Mouse (Mus musculus): Measurements from ENCODE around the gene Specc1. TPM values are rescaled to one million over a fixed set of nuclear protein-coding genes. Genes with fewer than 3 reads are reported as not detected.
A peak's percentile ranks its signal among the peaks of the same experiment; 100 is the strongest.

Gene Specc1
- 1 to 10 TPM; 1.5 to 2.3 TPM for total RNA-seq (2021)
- long read RNA-seq, experiment 1, partial matches to known transcripts: 1 of 1 reads
- long read RNA-seq, experiment 1, other reads (novel, unspliced or antisense): 0 of 1 reads
- long read RNA-seq, experiment 2, partial matches to known transcripts: 0 of 3 reads
- long read RNA-seq, experiment 2, other reads (novel, unspliced or antisense): 2 of 3 reads

- Histone ChIP-seq H3K27ac (peak within 1 kb of the TSS; percentile 43; the same call in 1 of the 2 replicates), H3K4me3 (peak within 1 kb of the TSS; percentile 80)
- TF ChIP-seq CTCF (IDR thresholded peaks at IDR 0.05): peak; percentile 99
- peak; percentile 91 for DNase-seq
- intact Hi-C loops (cut with DNase I): loop anchor here (10.0 kb wide), 1 partner anchor 88 kb away; no protein-coding TSS in a partner anchor
These were observed at the start of gene Specc1 for GRCm38 (mm10) chr11:61956572-61957295. TSS of gene Specc1 (plus strand) at chr11:61956763.

GRCm38 (mm10) chr11:61908315-61908714 is 48.2 kb upstream of the Specc1 start:
- no peak for DNase-seq
- intact Hi-C loops (cut with DNase I): no loop called here
- H3K27ac ChIP-seq: no peak overlapping the region

DNA sequence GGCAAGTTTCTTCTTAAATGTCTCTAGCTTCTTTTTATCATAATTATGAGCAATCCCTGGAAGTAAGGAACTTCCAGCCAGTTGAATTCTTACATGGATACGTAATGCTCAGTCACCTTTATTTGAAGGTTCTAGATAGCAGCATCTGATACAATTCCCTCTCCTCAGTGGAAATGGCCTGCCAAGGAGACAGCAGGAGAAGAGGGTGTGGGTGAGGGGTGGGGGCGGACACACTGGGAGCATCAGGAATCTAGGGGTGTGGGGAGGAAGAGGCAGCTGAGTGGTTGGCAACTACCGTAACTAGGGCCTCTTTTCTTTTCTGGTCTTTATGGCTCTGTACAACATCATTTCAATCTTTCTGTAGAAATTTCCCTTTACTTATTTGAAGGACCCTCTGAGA is 36.9 kb upstream of the Specc1 start:
- intact Hi-C loops (cut with DNase I): no loop called here
- DNase-seq: no peak
- no peak overlapping the region for H3K27ac ChIP-seq
- H3K4me3 ChIP-seq: no peak overlapping the region
- no peak for TF ChIP-seq CTCF (IDR thresholded peaks at IDR 0.05)

More at GRCm38 (mm10) chr11:61908315-61908714, 48.2 kb upstream of the Specc1 start:
- TF ChIP-seq CTCF (IDR thresholded peaks at IDR 0.05): no peak
- no peak overlapping the region for H3K4me3 ChIP-seq

DNA sequence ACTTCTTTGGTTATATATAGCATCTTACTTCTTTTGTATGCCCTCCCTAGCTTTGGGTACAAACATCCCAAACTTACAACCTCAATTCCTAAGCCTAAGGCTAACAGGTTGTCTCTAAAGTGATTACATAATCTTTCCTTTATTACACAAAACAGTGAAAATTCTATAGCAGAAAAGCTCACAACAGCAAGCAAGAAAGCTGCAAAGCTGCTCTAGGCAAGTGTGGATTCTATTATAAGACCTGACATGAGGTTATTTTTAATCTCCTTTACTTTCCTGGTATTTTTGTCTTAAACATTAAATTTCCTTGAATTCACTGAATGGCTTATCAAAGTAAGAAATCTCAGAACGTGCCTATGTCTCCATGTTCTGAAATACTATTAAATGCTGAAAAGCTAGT is 33.3 kb upstream of the Specc1 start:
- TF ChIP-seq CTCF (IDR thresholded peaks at IDR 0.05): no peak
- intact Hi-C loops (cut with DNase I): no loop called here
- H3K27ac ChIP-seq: peak overlapping the region; percentile 41; the same call in 1 of the 2 replicates
- no peak overlapping the region for H3K4me3 ChIP-seq
- DNase-seq: no peak

GRCm38 (mm10) chr11:61929323-61930097 is 27.1 kb upstream of the Specc1 start:
- peak overlapping the region; percentile 92 for H3K27ac ChIP-seq
- peak overlapping the region; percentile 99 for H3K4me3 ChIP-seq
- intact Hi-C loops (cut with DNase I): loop anchor here (5.0 kb wide), 2 partner anchors 72 to 353 kb away; partner anchors contain the start of genes Ttc19, Ulk2 and Zswim7
- TF ChIP-seq CTCF (IDR thresholded peaks at IDR 0.05): no peak
- no peak for DNase-seq

DNA sequence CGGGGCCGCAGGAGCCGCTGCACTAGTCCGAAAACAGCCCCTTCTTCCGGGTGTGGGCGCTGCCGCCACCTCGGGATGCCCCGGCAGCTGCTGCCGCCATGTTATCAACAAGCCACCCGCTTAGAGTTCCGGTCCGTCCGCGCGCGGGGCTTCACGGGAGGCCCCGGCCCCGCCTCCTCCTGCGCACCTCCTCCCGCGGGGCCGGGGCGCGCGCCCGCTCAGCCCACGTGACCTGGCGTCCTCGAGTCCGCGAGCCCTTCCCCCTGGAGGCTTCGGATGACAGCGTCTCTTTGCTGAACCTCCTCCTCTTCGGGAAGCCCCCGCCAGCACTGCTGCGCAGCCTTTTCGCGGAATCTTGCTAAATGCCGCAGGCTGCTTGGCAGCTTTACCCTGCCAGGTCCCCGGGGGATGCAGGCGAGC is 26.5 kb upstream of the Specc1 start, which contains the start of gene Akap10:
Gene Akap10, minus strand, starts transcription at position 155 of the 420 bp plus-strand sequence.
- Histone ChIP-seq H3K4me3 (peak within 1 kb of the TSS; percentile 99), H3K27ac (peak within 1 kb of the TSS; percentile 92)
- intact Hi-C loops (cut with DNase I): loop anchor here (5.0 kb wide), 1 partner anchor 352 kb away; the partner anchor contains the start of genes Ttc19 and Zswim7
- peak; percentile 5; the same call in 1 of the 2 replicates for TF ChIP-seq CTCF (IDR thresholded peaks at IDR 0.05)
- DNase-seq: peak; percentile 97

GRCm38 (mm10) chr11:61930640-61931586 is 25.6 kb upstream of the Specc1 start:
- intact Hi-C loops (cut with DNase I): loop anchor here (5.0 kb wide), 1 partner anchor 351 kb away; the partner anchor contains the start of genes Ttc19 and Zswim7
- no peak for TF ChIP-seq CTCF (IDR thresholded peaks at IDR 0.05)

DNA sequence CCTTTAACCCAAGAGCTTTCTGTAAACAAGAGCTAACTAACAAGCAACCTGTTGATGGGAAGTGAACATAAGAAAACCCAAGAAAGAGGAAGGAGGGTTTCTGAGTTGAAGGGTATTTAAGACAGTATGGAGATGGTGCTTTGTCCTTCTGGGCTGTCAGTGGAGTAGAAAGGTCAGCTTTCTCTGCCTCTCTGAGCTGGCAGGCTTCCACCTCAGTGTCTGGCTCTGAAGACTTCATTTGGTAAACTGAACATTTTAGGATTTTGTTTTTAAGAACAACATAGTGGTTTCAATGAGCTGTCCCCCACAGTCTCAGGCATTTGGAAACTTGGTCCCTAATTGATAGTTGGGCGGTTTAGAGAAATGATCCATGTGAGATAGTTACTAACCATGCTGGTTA is 18.8 kb upstream of the Specc1 start:
- Histone ChIP-seq H3K4me3 (no peak overlapping the region), H3K27ac (no peak overlapping the region)
- TF ChIP-seq CTCF (IDR thresholded peaks at IDR 0.05): no peak
- no peak for DNase-seq
- intact Hi-C loops (cut with DNase I): no loop called here

More at GRCm38 (mm10) chr11:61930640-61931586, 25.6 kb upstream of the Specc1 start:
- DNase-seq: no peak
- peak overlapping the region; percentile 99 for H3K4me3 ChIP-seq
- H3K27ac ChIP-seq: peak overlapping the region; percentile 92

DNA sequence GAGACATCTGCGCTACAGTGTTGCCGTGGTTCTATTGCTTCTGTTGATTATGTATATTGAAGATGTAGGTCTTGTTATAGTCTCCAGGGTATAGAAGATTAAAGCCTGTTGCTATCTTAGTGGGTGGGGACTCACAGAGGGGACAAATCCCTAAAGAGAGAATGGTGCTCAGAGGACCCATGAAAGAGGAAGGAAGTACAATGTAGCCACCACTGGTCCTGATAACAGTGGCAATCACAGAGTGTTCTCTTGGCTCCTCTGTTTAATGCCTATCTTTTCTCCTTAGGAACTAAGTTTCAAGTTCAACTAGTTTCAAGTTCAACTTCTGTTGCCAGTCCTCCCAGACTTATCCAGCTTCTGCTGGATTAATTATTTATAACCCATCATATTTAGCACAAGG is 13.7 kb upstream of the Specc1 start:
- intact Hi-C loops (cut with DNase I): no loop called here
- Histone ChIP-seq H3K27ac (no peak overlapping the region), H3K4me3 (no peak overlapping the region)
- TF ChIP-seq CTCF (IDR thresholded peaks at IDR 0.05): no peak
- DNase-seq: no peak

GRCm38 (mm10) chr11:61944417-61944816 is 12.1 kb upstream of the Specc1 start:
- intact Hi-C loops (cut with DNase I): no loop called here
- no peak overlapping the region for H3K4me3 ChIP-seq
- TF ChIP-seq CTCF (IDR thresholded peaks at IDR 0.05): no peak
- no peak overlapping the region for H3K27ac ChIP-seq
- no peak for DNase-seq

DNA sequence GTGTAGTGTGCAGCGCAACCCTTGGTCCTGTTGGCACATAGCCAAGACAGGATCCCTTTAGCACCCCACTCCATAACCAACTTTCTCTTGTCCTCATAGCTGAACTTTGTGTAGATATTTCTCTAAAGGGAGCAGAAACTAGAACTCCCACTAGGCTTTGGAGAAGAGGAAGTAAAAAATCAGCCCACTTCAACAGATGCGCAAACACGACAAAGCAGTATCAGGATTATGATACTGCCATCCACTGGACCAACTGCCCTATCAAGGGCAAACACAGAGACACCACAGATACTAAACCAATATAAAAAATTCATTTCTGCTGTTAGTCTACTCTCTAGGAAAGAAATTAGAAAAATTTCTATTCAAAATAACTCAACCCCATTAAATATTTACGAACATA is 10.0 kb upstream of the Specc1 start:
- no peak overlapping the region for H3K27ac ChIP-seq
- H3K4me3 ChIP-seq: no peak overlapping the region
- DNase-seq: no peak
- intact Hi-C loops (cut with DNase I): no loop called here
- TF ChIP-seq CTCF (IDR thresholded peaks at IDR 0.05): no peak

All from gastrocnemius, adult 2 months (tissue).